ENCODE assay signal across 17 mouse cellular contexts in the genomic region with DNA sequence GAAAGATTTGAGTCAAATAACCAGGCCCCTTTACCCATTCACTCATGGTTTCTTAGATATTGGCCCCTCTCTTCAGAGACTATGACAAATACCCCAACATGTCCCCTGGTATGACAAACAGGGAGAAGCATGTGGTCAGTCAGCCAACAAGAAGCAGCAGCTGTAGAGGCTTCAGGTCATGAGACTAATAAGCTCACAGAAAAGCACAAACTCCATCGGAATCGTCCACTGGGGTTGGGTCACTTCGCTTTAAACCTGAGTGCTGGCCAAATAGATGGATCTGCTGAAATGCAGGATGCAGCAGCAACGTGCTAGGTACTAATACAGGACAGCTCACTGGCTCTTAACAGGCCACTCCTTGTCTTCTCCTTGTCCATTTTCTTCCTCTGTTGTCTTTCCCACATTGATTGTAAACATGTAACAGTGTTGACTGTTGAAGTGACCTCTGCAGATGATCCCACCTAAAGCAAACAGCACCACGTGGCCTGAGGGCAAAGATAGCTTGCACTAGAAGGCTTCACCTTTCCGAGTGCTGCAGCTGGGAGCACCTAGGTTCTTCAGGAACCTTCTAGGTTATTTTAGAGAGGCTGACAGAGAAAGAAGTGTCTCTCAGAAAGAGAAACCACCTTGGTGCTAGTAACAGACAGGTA.
"Had no signal": no experiment of that assay in that cellular context is flagged by ENCODE, and none has a peak within 500 bp of the region (broad histone marks: within the 10 kb centered on the region; RNA-seq: fewer than 3 reads in every experiment).

No protein-coding gene starts in this region.

- H3K9me3 ChIP-seq: lung, embryonic 15.5 days; megakaryocyte, embryonic 14.5 days; midbrain, embryonic 13.5 days; midbrain, embryonic 15.5 days; neural tube, embryonic 12.5 days; stomach, embryonic 15.5 days had no signal

- H3K4me2 ChIP-seq: lung, embryonic 15.5 days; midbrain, embryonic 11.5 days; midbrain, embryonic 13.5 days; midbrain, embryonic 15.5 days; neural tube, embryonic 12.5 days; stomach, embryonic 15.5 days had no signal

- ATAC-seq: lung, postnatal 0 days; midbrain, embryonic 13.5 days; midbrain, embryonic 15.5 days had no signal

- H3K27ac ChIP-seq: lung, embryonic 15.5 days; macrophage; midbrain, embryonic 13.5 days; midbrain, embryonic 15.5 days; neural tube, embryonic 12.5 days; stomach, embryonic 15.5 days; stomach, postnatal 0 days had no signal

- H3K9ac ChIP-seq: lung, embryonic 15.5 days; midbrain, embryonic 13.5 days; midbrain, embryonic 15.5 days; neural tube, embryonic 12.5 days; stomach, embryonic 15.5 days had no signal

- H3K27me3 ChIP-seq: lung, embryonic 15.5 days; midbrain, embryonic 13.5 days; midbrain, embryonic 15.5 days; neural tube, embryonic 12.5 days; stomach, embryonic 15.5 days had no signal

- DNase-seq: lung, adult 2 months; lung, postnatal 14 days; lung, postnatal 36 days; right cerebral cortex, postnatal 14 days; thymus, adult 2 months; thymus, postnatal 25 days; thymus, postnatal 4 days had no signal

- H3K36me3 ChIP-seq: lung, embryonic 15.5 days; midbrain, embryonic 13.5 days; midbrain, embryonic 15.5 days; neural tube, embryonic 12.5 days; stomach, embryonic 15.5 days had no signal

- H3K4me3 ChIP-seq: lung, embryonic 15.5 days; megakaryocyte, embryonic 14.5 days; midbrain, embryonic 13.5 days; midbrain, embryonic 15.5 days; neural tube, embryonic 12.5 days; stomach, embryonic 15.5 days had no signal

- H3K4me1 ChIP-seq: lung, embryonic 15.5 days; midbrain, embryonic 15.5 days; neural tube, embryonic 12.5 days; stomach, embryonic 15.5 days had no signal
